Mouse (Mus musculus): ENCODE results near the gene Hilpda.

Gene Hilpda

DNA sequence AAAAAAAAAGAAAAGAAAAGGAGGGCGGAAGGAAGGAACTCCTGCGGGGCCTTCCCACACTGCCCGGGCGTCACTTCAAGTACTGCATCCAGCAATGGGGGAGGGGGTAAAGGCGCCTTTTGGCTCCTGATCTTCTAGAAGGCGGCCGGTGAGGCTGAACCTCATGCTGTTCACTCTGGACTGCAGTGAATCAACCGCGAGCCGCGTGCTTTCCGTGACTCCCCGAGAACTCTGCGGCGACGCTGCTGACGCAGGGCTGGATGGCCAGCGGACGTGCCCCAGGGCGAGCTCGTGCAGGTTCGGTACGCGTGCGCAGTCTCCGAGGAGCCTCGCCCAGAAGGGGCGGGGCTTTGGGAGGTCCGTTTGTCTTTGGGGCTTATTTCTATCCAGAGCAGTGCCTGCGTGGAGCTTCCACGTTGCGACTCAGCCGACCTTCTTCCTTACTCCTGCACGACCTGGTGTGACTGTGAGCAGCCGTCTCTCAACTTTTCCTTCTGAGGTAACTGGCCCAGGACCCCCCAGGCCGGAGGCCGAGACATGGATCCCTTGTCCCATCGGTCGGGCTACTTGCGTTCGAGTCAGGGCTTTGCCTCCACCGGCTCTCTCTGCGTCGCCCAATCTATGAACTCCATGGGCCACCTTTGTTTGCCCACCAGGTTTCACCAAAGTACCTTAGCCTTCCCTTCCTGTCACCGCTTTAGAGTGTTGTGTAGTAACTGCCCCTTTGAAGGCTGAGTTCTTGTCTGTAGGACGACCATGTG, at the start of gene Hilpda:
Hilpda (plus strand) TSS at position 177 of the 761 bp plus-strand sequence.
- peak; percentile 75 for DNase-seq (ENCODE audit: low spot score)

DNA sequence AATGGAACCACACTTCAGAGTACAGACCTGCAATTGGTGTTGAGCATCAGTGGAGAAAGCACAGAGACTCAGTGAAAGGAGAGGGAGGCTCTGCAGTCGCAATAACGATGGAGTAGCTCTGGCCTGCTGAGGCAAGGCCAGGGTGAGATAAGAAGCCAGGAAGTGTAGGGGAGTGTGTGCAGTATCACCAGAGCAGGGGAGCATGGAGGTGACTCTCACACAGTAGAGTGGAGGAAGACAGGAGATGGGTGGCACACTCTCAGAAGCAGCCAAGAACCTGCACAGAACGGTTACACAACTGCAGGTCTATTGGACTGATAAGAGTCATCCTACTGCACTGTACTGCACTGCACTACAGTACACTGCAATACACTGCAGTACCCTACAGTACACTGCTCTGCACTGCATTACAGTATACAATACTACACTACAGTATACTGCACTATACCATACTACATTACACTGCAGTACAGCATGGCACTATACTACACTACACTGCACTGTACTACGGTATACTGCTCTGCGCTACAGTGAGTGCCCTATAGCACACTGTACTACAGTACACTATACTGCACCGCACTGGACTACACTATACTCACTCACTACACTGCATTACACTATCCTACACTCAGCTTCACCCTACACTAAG, 42.9 kb upstream of the Hilpda start:
- DNase-seq (ENCODE audit: low spot score) = no peak

DNA sequence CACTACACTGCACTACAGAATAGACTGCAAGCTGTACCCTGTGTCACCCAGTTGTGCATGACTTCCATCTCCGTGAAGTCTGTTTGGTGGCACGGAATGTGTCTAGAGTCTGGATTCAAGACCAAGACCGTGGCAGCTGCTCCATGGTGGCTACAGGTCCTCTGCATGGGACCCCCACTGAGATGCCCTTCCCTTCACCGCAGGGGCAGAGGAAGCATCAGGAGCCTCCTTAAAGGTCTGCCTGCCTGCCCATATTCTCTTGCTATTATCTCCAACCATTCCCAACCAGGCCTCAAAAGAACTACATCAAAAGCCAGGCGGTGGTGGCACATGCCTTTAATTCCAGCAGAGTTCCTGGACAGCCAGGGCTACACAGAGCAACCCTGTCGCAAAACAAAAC, 41.9 kb upstream of the Hilpda start:
- DNase-seq (ENCODE audit: low spot score) = no peak

DNA sequence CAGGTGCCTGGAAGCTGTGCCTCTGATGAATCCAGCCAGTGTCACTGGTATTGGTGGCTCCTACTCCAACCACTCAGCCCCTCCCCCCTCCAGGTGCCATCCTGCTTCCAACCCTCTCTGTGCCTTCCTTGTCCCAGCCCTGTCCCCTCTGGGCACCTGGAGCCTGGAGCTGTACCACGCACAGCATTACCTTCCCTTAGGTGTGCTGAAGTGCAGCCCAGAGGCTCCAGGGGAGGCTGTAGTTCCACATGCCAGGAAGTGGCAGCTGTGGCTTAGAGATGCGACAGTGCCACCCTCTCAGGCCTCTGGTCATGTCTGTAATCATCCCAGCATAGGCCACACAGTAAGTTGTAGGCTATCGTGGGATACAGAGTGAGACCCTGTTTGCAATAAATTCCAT, 40.5 kb upstream of the Hilpda start:
- DNase-seq (ENCODE audit: low spot score) = no peak

DNA sequence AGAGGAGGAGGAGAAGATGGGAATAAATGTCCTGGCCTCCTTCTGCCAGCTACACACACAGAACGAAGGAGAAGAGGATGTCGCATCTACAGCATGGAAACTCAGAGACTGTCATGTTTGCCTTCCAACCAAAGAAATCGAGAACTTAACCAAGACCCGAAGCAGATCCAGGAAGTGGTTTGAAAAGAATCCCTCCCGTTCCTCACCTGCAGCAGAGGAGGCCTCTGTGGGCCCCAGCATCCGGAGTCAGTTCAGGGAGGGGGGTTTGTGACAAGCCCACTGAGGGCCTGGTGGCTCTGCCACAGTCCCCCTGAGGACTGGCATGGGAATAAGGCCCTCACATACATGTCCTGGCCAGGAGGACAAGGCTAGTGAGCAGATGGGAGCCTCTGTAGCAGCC, 40.0 kb upstream of the Hilpda start:
- DNase-seq (ENCODE audit: low spot score) = no peak

DNA sequence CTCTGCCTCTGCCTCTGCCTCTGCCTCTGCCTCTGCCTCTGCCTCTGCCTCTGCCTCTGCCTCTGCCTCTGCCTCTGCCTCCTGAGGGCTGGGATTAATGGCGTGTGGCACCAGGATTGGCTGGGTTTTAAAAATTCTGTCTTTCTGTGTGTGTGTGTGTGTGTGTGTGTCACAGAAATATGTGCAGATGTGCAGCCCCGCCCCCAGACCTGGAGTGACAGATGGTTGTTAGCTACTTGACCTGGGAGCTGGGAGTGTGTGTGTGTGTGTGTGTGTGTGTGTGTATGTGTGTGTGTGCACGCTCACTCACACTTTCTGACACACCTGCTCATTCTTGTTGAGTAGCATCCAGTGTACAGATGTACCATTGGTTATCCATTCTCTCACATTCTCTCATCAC, 38.6 kb upstream of the Hilpda start:
- no peak for DNase-seq (ENCODE audit: low spot score)

DNA sequence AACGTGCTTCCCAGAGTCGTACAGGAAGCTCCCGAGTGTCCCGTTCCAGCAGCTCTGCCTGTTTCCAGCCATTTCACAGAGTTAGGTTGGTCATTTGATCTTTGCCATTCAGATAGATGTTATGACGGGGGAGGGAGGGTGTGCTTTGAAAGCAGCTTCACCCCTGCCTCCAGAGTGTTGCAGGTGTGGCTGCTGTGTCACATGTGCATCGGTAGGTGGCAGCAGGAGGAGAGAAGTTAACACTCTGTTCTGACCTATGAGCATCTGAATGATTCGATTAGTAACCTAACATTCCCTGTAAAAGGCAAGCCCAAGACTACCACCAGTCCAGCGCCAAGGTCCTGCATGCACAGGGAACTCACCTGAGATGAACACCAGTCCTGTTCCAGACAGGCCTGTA, 38.0 kb upstream of the Hilpda start:
- no peak for DNase-seq (ENCODE audit: low spot score)

DNA sequence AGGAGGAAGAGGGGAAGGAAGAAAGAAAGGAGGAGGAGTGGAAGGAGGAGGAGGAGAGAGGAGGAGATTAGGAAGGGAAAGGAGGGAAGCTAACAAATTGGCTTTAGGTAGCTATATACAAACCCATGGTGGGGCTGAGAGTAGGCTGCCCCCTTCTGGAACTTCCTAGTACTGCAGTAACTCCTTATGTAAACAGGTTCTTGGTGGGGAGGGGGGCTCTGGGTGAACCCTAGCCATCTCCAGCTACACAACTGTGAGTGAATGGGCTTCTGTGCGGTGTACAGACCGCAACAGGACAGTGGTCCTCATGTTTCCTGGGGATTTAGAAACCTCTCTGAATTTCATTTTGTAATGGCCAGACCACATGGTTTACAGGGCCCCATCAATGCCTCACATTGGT, 31.5 kb upstream of the Hilpda start:
- peak; percentile 21 for DNase-seq (ENCODE audit: low spot score)

DNA sequence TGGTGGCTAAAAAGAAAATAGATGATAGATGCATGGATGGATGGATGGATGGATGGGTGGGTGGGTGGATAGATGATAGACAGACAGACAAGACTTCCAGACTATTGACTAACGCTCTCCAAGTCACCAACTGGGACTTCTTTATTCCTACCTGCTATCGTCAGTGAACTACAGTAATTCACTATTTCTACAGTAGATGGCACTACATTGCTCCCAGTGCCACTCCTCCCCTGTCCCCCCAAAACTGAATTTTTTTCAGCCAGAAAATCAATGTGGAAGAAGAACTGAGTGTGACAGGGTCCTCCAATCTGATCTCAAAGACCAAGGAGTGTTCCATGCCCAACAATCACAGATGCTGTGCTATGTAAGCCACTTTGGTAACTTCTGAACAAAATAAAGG, 30.6 kb upstream of the Hilpda start:
- DNase-seq (ENCODE audit: low spot score) = no peak

DNA sequence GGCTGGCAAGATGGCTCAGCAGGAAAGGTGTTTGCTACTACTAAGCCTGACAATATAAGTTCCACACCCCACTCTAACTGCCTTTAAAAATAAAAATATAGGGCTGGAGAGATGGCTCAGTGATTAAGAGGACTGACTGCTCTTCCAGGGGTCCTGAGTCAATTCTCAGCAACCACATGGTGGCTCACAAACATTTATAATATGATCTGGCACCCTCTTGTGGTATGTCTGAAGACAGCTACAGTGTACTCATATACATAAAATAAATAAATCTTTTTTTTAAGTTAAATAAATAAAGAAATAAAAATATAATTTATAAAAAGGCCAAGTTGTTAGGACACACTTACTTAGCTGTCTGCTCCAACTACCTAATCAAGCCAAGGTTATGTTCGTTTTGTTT, 30.0 kb upstream of the Hilpda start:
- no peak for DNase-seq (ENCODE audit: low spot score)

DNA sequence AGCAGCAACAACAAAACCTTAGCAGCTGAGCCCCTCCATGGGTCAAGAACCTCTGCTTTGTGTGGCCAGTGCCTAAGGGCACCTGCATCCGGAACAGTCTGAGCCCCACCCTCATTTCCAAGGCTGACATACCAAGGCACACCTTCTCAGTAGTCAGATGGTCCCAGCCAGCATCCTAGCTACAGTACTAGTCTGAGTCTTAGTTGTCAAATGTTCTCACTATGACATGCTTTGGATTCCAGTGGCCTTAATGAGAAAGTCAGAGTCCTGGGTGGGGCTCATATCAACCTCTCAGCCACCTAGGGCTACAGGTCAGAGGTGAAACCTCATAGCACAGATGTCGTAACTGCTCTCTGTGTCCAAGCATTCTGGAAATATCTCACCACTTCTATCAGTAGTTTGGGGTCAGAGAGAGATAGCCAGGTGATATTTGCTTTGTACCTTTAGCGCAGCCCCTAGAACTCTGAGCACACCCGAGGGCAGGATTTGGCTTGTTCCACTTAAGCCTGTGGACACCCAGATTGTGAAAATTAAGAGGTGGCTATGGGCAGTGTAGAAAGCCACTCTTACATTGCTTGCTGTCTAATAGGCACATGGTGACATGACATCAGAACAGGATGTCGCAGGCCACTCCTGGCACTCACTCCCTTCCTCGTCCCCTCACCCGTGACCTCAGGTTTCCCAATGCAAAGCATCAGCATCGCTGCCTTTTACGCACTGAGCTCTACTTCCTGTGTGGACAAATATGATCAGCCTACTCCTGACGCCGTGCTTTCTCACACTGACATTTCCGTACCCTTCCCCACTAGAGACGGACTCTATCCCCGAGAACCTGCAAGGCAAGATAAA, 26.8 kb upstream of the Hilpda start:
- no peak for DNase-seq (ENCODE audit: low spot score)

DNA sequence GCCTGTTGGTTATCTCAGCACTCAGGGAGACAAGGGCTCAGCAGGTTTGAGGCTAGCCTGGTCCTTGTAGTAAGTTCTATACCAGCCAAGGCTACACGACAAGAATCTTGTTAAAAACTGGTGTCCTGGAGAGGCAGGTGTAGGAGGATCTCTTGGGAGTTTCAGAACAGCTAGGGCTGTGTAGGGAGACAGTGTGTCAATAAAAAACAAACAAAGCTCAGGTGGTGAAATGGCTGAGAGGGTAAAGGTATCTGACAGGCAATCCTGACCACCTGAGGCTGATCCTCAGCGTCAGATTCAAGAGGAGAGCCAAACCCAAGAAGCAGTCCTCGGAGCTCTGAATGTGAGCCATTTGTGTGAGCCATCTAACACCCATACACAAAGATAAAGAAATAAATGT, 26.1 kb upstream of the Hilpda start:
- no peak for DNase-seq (ENCODE audit: low spot score)

DNA sequence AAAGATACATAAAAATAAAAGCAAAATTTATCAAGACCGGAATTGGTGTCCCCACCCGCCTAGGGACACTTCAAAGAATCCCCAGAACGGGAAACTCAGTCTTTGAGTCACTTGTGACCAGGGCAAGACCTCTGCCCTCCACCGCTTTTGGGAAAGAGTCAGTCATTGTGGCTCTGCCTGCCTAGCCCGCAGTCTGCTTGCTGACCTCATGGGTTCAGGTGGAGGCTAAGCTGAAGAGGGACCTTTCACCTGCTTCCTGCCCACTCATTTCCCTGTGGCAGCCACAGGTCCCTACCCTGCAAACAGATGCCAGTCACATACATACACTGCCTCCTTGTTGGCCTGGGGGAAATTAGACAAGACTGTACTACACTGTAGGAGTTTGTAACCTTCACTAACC, 25.7 kb upstream of the Hilpda start:
- no peak for DNase-seq (ENCODE audit: low spot score)

DNA sequence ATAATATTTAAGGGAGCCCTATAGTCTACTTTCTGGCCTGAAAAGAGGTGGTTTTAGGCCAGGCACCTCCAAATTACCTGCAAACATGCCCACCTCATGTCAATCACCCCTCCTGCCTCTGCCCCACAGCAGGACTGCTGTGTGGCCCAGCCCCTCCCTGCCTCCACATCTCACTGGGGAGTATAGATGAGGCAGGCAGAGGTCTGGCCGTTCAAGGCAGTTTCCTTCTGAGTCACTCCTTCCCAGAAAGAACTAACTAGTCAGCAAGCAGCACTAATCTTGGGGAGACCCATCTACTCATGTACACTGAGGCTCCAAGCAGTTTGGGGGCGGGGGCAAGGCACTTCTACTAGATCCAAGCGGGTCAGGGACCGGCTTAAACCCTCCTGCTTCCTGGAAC, 25.2 kb upstream of the Hilpda start:
- no peak for DNase-seq (ENCODE audit: low spot score)

DNA sequence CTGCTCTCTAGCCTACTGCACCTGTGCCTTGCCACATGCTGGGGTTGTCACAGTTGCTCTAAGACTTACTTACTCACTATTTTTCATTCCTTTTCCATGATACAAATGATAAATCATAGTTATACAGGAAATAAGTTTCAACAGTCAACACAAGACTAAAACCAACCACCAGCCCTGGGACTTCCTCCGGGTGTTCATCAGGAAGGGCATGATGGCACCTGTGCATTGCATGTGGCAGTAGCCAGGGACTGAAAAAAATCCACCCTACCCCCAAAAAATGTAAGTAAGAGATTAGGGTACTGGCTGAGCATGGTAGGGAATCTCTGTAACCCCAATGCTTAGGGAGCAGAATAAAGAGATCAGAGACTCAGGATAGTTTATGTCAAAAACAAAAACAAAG, 12.9 kb upstream of the Hilpda start:
- DNase-seq (ENCODE audit: low spot score) = no peak

DNA sequence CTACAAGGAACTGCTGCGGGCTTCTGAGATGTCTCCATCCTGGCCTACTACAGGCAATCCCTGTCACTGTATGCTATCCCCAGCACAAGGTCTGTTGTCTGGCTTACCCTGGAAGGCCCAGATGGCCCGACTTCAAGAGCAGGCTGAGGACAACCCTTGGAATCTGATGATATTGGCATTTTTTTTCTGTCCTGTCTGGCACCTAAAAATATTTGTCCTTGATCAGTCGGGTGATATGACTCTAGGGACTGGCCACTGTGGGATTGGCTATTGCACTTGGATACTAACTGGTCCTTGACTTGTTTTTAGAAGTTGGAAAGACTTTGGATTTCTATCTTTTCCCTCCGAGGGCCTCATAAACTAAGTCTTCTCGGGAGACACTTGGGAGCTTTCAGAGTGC, 10.5 kb upstream of the Hilpda start:
- no peak for DNase-seq (ENCODE audit: low spot score)

DNA sequence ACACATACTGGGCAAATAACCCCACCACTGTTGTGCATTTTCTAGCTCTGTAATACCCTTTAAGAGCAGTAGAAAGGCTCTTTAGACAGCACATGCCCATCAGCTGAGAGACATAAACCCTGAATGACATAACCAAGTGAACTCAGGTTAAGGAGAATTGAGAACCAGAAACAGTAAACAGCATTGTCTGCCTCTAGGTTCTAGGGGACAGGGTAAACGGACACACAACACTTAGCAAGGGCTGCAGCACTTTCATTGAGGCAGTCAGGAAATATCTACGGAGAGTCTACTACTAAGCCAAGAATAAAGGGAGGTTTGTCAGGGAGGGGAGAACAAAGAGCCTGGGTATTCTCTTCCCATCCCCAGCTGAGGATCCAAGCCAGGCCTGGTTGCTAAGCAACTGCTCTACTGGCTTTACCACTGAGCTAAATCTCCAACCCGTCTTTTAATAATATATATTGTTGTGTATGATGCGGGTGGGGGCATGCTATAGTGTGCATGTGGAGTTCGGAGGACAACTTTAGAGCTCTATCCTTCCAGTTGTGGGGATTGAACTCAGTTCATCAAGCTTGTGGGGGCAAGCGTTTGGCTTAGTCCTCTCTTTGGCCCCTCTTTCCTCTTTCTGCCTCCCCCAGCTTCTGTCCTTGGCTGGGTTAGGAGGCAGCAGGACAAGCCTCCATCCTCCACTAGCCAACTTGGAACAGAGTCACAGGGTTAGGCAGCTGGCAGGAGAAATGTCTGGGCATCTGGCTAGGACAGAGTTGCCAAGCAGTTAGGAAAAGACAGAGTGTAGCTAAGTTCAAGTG, 8.4 kb upstream of the Hilpda start:
- peak; percentile 29 for DNase-seq (ENCODE audit: low spot score)

DNA sequence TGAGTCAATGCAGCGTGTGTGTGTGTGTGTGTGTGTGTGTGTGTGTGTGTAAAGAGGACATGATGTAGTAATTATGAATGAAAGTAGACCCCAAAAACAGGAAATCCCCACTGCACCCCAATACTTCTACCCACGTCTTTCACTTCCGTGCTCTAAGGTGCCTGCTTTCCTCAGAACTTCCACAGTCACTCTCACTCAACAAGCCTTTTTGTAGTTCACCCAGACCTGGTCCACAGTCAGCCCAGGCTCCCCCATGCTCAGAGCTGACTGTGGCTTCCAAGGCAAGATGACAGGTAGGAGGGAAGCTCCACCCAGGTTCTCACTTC, 7.9 kb upstream of the Hilpda start:
- DNase-seq (ENCODE audit: low spot score) = no peak

DNA sequence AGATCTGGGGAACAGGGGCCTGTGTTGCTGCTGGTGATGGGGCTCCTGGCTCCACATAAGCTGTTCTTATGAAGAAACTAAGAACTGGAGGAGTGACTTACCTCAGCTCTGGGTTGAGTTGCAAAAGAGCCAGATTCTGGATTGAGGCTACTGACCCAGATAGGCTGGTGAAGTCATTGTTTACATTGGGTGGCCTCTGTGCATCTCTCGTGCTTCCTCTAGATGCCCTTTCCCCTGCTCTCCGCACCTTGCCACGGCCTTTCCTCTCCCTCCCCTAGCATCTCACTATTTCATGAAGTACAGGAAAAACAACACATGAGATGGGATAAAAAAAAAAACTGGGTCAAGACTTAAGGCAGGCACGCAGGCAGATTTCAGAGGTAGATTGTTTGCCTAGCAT, 5.4 kb upstream of the Hilpda start:
- no peak for DNase-seq (ENCODE audit: low spot score)

DNA sequence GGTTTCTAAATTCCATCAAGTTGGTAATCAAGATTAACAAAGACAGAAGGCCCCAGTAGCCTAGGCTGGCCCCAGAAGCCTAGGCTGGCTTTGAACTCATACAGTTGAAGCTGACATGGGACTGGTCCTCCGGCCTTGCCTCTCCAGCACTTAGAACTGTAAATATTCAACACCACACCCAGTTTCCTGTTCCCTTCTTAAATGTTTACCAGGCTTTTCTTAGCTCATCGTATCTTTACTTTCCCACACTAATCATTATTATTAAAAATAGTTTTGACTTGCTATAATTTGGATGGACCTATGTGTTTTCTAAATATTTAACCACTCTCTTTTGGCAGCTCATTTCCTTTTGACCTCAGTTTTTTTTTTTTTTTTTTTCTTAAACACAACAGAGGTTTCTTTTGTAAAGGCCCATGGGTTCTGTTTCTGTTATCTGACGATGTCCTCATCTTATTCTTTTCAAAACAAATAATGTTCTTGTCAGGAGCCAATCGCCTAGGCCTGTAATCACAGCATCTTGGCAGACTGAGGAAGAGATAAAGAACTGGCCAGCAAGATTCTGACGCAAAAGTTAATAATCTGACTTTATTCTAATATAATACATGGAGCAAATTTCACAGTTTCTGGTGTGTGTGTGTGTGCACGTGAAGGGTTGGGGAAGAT, 3.2 kb upstream of the Hilpda start:
- no peak for DNase-seq (ENCODE audit: low spot score)

DNA sequence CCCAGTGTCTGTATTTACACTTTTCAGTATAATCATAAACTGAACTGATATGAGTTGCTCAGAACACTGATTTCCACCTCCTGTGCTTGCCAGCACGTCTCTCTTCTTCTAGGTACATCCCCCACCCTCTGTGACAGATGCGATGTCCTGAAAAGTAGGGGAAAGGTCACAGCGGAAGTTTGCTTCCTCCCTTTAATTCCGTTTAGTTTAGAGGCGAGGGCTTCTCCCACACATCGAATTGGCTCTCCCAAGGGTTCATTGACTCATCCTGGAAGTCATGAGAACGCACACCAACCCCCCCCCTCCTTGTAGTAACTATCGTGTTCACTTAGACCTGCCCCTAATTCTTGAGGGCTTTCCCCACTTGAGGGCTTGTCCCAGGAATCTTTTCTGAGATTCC, 1.3 kb upstream of the Hilpda start:
- DNase-seq (ENCODE audit: low spot score) = no peak

DNA sequence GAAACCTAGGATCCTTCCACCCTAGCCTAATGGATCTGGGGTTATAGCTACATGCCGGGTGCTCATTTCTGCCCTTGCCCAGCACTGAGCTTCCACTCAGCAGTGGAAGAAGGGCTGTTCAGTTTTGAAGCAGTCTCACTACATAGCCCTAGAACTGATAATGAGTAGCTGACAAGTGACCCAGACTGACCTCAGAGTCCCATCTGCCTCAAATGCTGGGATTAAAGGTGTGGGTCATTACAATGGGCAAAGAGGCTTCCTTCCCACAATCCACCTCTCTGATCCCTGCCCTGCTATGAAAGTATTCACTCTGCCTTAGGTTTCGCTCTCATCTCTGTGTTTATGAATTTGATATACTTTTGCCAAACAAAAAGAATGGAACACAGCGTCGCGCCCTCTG, 4.5 kb downstream of the Hilpda start:
- DNase-seq (ENCODE audit: low spot score) = no peak
